Mouse (Mus musculus) myocyte (in vitro differentiated cells): Measurements from ENCODE around the gene Ereg.

Source experiments
- MAX ChIP-seq: IDR thresholded peaks from one replicate; pipeline ENCODE4 v1.6.1; 2011; ENCODE audit warnings: low read depth, mild to moderate bottlenecking, control low read depth
- POLR2A ChIP-seq: IDR thresholded peaks from one replicate; pipeline ENCODE4 v1.6.1; 2011; ENCODE audit warnings: low read depth, mild to moderate bottlenecking, control low read depth, moderate library complexity; ENCODE audit not compliant: insufficient read length

DNA sequence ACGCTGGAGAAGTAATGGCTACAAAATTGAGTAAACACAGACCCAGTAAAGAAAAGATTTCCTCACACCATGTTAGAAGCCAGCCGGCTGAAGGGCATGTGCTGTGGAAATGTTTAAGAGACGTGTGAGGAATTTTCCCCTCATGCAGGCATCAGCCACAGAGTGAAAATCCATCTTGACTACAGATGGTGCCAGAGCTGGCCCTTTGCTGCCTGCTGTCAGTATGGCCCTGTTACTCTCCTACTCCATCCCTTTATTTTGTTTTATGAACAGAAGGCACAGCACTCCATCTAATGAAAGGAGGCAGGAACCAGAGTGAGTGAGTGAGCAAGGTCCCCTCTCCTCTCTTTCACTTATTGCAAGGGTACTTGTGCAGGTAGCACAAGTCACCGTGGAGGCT, 2.1 kb upstream of the Ereg start:
- no peak for TF ChIP-seq POLR2A
- no peak for TF ChIP-seq MAX
